Mouse (Mus musculus) megakaryocyte, embryonic 14.5 days (primary cell): Measurements from ENCODE around the gene Lep.

Experiments used
- FLI1 ChIP-seq: IDR thresholded peaks from 2 replicates; pipeline ENCODE4 v1.6.1; 2012; ENCODE audit warnings: low read length, inconsistent platforms, mixed read lengths
- GATA1 ChIP-seq: IDR thresholded peaks from 3 replicates; pipeline ENCODE4 v1.6.1; 2012; ENCODE audit warnings: mixed read lengths, low read length, inconsistent platforms, borderline replicate concordance

- no peak for TF ChIP-seq GATA1
- no peak for TF ChIP-seq FLI1
Measured at GRCm38 (mm10) chr6:29028129-29028528, 31.9 kb upstream of the Lep start.
